Mouse (Mus musculus): ENCODE measurements around the gene Slc25a10.

- TF ChIP-seq ZNF384 (IDR thresholded peaks at IDR 0.05; ENCODE audit: low read depth, low read length) (no peak), POLR2A (IDR thresholded peaks at IDR 0.05; ENCODE audit: control insufficient read depth in 1 of 2, insufficient read depth in 1 of 2, low read depth in 1 of 2, low read length in 2 of 2, poor library complexity in 1 of 2) (no peak), UBTF (IDR thresholded peaks at IDR 0.05; ENCODE audit: borderline replicate concordance, insufficient read depth, low read depth, low read length) (no peak), CTCF (IDR thresholded peaks at IDR 0.05 in 2 of 3, conservative IDR thresholded peaks at IDR 0.05 in 1 of 3; ENCODE audit: control insufficient read depth in 1 of 3, insufficient read depth in 1 of 3, low read depth in 2 of 3, low read length in 3 of 3, poor library complexity in 1 of 3, severe bottlenecking in 1 of 3) (no peak), USF1 (IDR thresholded peaks at IDR 0.05; ENCODE audit: low read depth, low read length) (peak; percentile 70; the same call in 1 of the 2 replicates), TAL1 (IDR thresholded peaks at IDR 0.05; ENCODE audit: low read length) (no peak), MYB (IDR thresholded peaks at IDR 0.05; ENCODE audit: low read depth, low read length) (no peak), SIN3A (IDR thresholded peaks at IDR 0.05; ENCODE audit: low read length) (no peak), KAT2A (conservative IDR thresholded peaks at IDR 0.05; ENCODE audit: low read depth, low read length) (no peak), JUND (IDR thresholded peaks at IDR 0.05; ENCODE audit: low read depth, low read length) (no peak), EP300 (IDR thresholded peaks at IDR 0.05; ENCODE audit: low read depth in 1 of 2, low read length in 2 of 2) (no peak)
Observed at GRCm38 (mm10) chr11:120508290-120508870, 16.7 kb downstream of the Slc25a10 start.

Data from MEL (cell line).